Mouse (Mus musculus) Patski (cell line): ENCODE results near the gene Smox. TPM values are rescaled to one million over a fixed set of nuclear protein-coding genes. Genes with fewer than 3 reads are reported as not detected.

Source experiments
- ATAC-seq: fragments of 100-300 bp; one replicate; pipeline ENCODE4 v1.8.0; 2021
- CTCF ChIA-PET: fragments of 350-600 bp; sonication (Branson Sonifier 250); formaldehyde crosslinking; loops from one replicate; lab custom pipeline; 2022; ENCODE audit warnings: inconsistent platforms; lab: Charles Lee
- POLR2A ChIA-PET: fragments of 350-600 bp; sonication (Branson Sonifier 250); formaldehyde crosslinking; loops from one replicate; lab custom pipeline; 2022; ENCODE audit warnings: antibody characterized with exemption, inconsistent platforms; lab: Charles Lee
- DNase-seq: peaks from one replicate; pipeline ENCODE4 v3.0.0-alpha.2; 2011; ENCODE audit warnings: low read depth, low spot score
- H3K27me3 ChIP-seq: fragments of 371-371 bp; one replicate; pipeline ENCODE4 v1.5.1; 2021
- CTCF ChIP-seq: fragments of 100-300 bp; IDR thresholded peaks from one replicate; pipeline ENCODE4 v1.5.1; 2021
- in situ Hi-C: fragments of 300-500 bp; cut with MboI; formaldehyde crosslinking; loops from 3 replicates; pipeline ENCODE4 v1.11.1; 2018; ENCODE audit warnings: low pct_unique_long_range_greater_than_20kb, mixed read lengths
- polyA plus RNA-seq: library from polyadenylated mRNA; unstranded; gene quantifications from one replicate; pipeline ENCODE4 v1.2.3, GENCODE M21; 2021

Smox gene
- polyA plus RNA-seq, 1 experiment from 2014 or later, result 47.9 TPM

- DNase-seq, result peak; percentile 55
- ChIA-PET CTCF (interaction anchor here (2.0 kb wide), 1 partner anchor 222 kb away, joined by 8 read pairs; no protein-coding TSS in a partner anchor), POLR2A (interaction anchor here (0.8 kb wide), 1 partner anchor 264 kb away, joined by 3 read pairs; no protein-coding TSS in a partner anchor)
- ATAC-seq, result peak; percentile 70
- in situ Hi-C loops, result loop anchor here (10.0 kb wide), 2 partner anchors 226 to 266 kb away; no protein-coding TSS in a partner anchor
- no peaks in the 10 kb centered on the region for H3K27me3 ChIP-seq
- no peak for TF ChIP-seq CTCF
These were observed 57.0 kb downstream of the Smox start for GRCm38 (mm10) chr2:131548330-131548729.

GRCm38 (mm10) chr2:131549090-131549489 is 57.8 kb downstream of the Smox start:
- CTCF ChIA-PET, result interaction anchor here (2.0 kb wide), 1 partner anchor 221 kb away, joined by 8 read pairs; no protein-coding TSS in a partner anchor
- ATAC-seq, result no peak
- no peaks in the 10 kb centered on the region for H3K27me3 ChIP-seq

GRCm38 (mm10) chr2:131550474-131550873 is 59.2 kb downstream of the Smox start:
- ATAC-seq, result no peak
- ChIA-PET CTCF (interaction anchor here (1.3 to 2.0 kb wide), 2 partner anchors 9 to 220 kb away, joined by 4 to 8 read pairs; no protein-coding TSS in a partner anchor), POLR2A (no interaction called here)

More at GRCm38 (mm10) chr2:131549090-131549489, 57.8 kb downstream of the Smox start:
- POLR2A ChIA-PET, result interaction anchor here (0.8 to 0.9 kb wide), 2 partner anchors 9 to 263 kb away, joined by 3 to 4 read pairs; no protein-coding TSS in a partner anchor
- no peak for TF ChIP-seq CTCF
- in situ Hi-C loops, result loop anchor here (10.0 kb wide), 2 partner anchors 226 to 266 kb away; no protein-coding TSS in a partner anchor
- no peak for DNase-seq

GRCm38 (mm10) chr2:131550906-131551305 is 59.6 kb downstream of the Smox start:
- in situ Hi-C loops, result loop anchor here (25.0 kb wide), 1 partner anchor 386 kb away; no protein-coding TSS in a partner anchor
- CTCF ChIA-PET, result interaction anchor here (1.3 kb wide), 1 partner anchor 8 kb away, joined by 4 read pairs; no protein-coding TSS in a partner anchor
- no peak for TF ChIP-seq CTCF
- ATAC-seq, result no peak
- POLR2A ChIA-PET, result no interaction called here
- H3K27me3 ChIP-seq, result no peaks in the 10 kb centered on the region
- DNase-seq, result no peak

More at GRCm38 (mm10) chr2:131550474-131550873, 59.2 kb downstream of the Smox start:
- DNase-seq, result no peak
- H3K27me3 ChIP-seq, result no peaks in the 10 kb centered on the region
- TF ChIP-seq CTCF, result no peak
- in situ Hi-C loops, result loop anchor here (25.0 kb wide), 1 partner anchor 387 kb away; no protein-coding TSS in a partner anchor

GRCm38 (mm10) chr2:131551701-131552620 is 60.7 kb downstream of the Smox start:
- no peaks in the 10 kb centered on the region for H3K27me3 ChIP-seq
- in situ Hi-C loops, result loop anchor here (25.0 kb wide), 1 partner anchor 385 kb away; no protein-coding TSS in a partner anchor
- CTCF ChIA-PET, result interaction anchor here (0.8 kb wide), 1 partner anchor 260 kb away, joined by 3 read pairs; no protein-coding TSS in a partner anchor
- no peak for DNase-seq
- POLR2A ChIA-PET, result no interaction called here
- no peak for ATAC-seq
- TF ChIP-seq CTCF, result no peak

- ATAC-seq (no peak), DNase-seq (no peak)
- ChIA-PET POLR2A (no interaction called here), CTCF (interaction anchor here (0.8 to 1.0 kb wide), 2 partner anchors 8 to 259 kb away, joined by 3 read pairs; no protein-coding TSS in a partner anchor)
- in situ Hi-C loops, result loop anchor here (25.0 kb wide), 1 partner anchor 384 kb away; no protein-coding TSS in a partner anchor
- no peaks in the 10 kb centered on the region for H3K27me3 ChIP-seq
- no peak for TF ChIP-seq CTCF
These were observed 61.6 kb downstream of the Smox start for GRCm38 (mm10) chr2:131552736-131553400.

DNA sequence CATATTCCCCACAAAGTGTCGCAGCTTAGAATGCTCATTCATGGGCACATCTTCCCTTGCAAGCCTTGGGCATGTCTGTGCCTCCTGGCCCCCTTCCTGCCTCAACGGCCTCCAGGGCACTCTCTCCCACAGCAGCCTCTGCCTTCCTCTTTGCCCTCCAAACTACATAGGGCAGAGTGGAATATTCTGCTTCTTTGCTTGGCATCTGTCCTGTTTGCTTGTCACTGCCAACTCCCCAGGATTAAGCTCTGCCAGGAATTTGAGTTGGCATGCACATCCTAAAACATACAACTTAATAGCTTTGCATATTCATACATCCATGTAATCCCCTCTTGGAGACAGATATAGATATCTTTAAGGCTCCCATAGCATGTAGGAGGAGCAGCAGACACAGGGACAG is 66.6 kb downstream of the Smox start:
- H3K27me3 ChIP-seq, result no peaks in the 10 kb centered on the region
- ATAC-seq (no peak), DNase-seq (no peak)
- ChIA-PET CTCF (interaction anchor here (1.0 kb wide), 1 partner anchor 15 kb away, joined by 3 read pairs; no protein-coding TSS in a partner anchor), POLR2A (interaction anchor here (1.2 kb wide), 1 partner anchor 9 kb away, joined by 4 read pairs; no protein-coding TSS in a partner anchor)
- in situ Hi-C loops, result loop anchor here (25.0 kb wide), 1 partner anchor 379 kb away; no protein-coding TSS in a partner anchor
- no peak for TF ChIP-seq CTCF

DNA sequence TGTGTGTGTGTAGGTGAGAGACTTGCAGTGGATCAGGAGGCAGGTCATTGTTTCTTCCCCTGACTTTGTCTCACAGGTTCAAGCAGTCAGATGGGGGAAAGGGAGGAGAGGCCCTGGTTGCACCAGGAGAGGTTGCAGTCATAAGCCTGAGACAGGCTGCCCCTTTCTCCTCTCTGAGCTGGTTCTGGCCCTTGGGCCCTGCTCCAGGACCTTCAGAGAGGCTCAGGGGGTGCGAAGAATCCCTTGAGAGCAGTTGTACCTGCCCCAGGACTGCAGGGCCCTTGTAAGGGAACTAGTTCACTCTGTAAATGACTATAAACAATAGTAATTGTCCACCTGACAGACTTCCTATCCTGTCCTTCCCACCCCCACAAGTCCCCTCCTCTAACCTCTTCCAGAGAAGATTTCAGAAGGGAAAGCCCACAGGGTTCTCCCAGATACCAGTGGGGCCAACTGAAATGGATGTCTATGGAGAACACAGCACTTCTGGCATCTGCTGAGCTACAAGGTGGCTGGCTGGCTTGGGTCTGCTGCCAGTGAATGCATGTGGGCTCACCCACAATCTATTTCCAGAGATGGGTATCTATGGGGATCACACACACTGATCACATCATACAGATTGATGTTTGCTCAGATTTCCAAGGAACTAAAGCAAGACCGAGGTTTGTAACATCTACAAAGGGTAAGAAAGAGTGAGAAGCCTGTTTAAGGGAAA is 69.1 kb downstream of the Smox start:
- CTCF ChIA-PET, result interaction anchor here (1.3 kb wide), 1 partner anchor 15 kb away, joined by 4 read pairs; no protein-coding TSS in a partner anchor
- ATAC-seq (no peak), DNase-seq (no peak)
- no peak for TF ChIP-seq CTCF
- H3K27me3 ChIP-seq, result no peaks in the 10 kb centered on the region
- in situ Hi-C loops, result loop anchor here (25.0 kb wide), 1 partner anchor 377 kb away; no protein-coding TSS in a partner anchor
- POLR2A ChIA-PET, result interaction anchor here (0.5 kb wide), 1 partner anchor 18 kb away, joined by 3 read pairs; no protein-coding TSS in a partner anchor

DNA sequence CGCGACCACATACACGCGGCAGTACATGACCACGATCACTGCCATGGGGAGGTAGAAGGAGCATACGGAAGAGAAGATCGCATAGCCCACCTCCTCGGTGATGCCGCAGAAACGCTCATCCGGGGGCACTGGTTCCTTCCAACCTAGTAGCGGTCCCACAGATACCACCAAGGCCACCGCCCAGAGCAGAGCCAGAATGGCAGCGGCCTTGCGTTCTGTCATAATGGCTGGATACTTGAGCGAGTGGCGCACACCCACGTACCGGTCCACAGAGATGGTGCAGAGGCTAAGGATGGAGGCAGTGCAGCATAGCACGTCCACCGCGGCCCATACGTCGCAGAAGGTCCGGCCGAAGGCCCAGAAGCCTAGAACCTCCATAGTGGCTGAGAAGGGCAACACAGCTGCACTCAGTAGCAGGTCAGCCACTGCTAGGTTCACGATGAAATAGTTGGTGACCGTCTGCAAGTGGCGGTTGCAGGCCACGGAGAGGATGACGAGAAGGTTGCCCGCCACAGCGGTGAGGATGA is 70.1 kb downstream of the Smox start:
- H3K27me3 ChIP-seq, result no peaks in the 10 kb centered on the region
- no peak for TF ChIP-seq CTCF
- ChIA-PET CTCF (interaction anchor here (1.2 to 1.3 kb wide), 2 partner anchors 17 to 251 kb away, joined by 3 read pairs; no protein-coding TSS in a partner anchor), POLR2A (interaction anchor here (0.6 kb wide), 1 partner anchor 93 kb away, joined by 3 read pairs; no protein-coding TSS in a partner anchor)
- in situ Hi-C loops, result loop anchor here (25.0 kb wide), 1 partner anchor 376 kb away; no protein-coding TSS in a partner anchor
- DNase-seq (no peak), ATAC-seq (no peak)
